Mouse (Mus musculus): ENCODE data around the gene Tbc1d1. TPM values are rescaled to one million over a fixed set of nuclear protein-coding genes. Genes with fewer than 3 reads are reported as not detected.
A peak's percentile ranks its signal among the peaks of the same experiment; 100 is the strongest.

The Tbc1d1 gene
- total RNA-seq, 1 experiment from 2014 or later = 11.2 TPM

- DNase-seq = no peak
These were observed 83.0 kb downstream of the Tbc1d1 start for GRCm38 (mm10) chr5:64238894-64239652.

DNA sequence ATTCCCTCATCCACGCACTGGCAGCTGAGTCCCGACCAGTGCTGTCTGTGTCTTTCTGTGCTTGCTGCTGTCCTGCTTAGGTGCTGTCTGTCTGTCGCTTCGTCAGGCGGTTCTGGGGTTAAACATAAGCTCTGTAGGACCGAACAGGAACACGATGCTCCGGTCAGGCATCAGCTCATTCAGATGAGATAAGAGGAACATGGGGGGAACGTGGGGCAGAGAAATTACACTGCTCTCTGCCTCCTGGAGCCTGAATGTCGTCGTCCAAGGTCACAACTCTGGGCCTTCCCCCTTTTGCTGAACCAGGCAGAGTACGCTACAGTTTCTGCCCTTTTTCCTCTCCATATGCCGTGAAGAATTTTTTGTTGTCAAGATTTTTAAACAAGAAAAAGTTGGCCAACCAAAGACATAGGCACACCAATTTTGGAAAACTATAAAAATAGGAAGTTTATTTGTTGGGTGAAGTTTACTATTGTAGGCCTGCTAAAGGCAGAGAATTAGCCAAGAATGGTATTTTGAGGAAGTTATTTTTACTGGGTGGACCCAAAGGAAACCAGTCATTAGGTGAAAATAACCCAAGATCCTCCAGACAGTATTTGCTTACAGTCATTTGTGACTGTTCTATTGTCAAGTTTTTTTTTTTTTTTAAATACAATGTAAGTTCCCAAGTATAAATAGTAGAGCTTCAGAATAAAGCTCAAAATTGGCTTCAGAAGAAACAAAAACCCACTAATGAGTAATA is 85.0 kb downstream of the Tbc1d1 start:
- DNase-seq = no peak

DNA sequence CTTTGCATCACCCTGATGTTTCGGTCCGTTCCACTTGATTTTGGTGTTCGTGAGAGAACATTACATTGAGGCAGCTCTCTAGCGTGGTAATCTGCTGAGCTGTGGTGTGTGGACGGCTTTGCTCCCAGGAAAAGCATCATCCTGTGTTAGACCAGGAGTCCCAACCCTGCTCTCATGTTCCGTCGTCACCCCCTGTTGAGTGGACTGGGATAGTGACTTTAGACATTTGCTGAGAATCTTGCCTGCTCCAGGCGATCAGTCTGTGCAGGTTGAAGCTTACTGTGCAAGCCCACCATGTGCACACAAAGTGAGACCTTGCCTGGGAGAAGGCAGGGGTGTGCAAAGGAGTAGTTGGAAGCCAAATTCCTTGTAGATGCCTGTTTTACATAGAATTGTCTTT is 85.8 kb downstream of the Tbc1d1 start:
- no peak for DNase-seq

- DNase-seq = no peak
These were observed 86.8 kb downstream of the Tbc1d1 start for GRCm38 (mm10) chr5:64242795-64243455.

DNA sequence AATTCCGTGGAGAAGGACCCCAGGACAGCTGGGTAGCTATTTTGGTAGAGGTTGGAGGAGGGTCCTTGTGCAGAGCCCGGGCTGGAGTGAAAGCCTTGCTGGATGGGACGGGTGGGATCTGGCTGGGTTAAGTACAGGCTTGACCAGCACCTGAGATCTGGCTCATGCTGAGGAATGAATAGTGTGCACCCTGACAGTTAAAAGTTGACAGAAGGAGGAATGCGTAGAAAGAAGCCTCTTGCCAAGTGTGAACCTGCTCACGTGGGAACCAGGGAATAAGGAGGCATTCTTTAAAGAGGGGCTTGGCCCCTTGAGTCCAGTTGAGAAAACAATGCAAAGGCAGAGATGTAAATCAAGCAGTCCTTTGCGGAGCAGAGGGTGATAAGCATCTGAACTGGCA is 87.6 kb downstream of the Tbc1d1 start:
- DNase-seq = no peak

- no peak for DNase-seq
These were observed 88.2 kb downstream of the Tbc1d1 start for GRCm38 (mm10) chr5:64244283-64244682.

DNA sequence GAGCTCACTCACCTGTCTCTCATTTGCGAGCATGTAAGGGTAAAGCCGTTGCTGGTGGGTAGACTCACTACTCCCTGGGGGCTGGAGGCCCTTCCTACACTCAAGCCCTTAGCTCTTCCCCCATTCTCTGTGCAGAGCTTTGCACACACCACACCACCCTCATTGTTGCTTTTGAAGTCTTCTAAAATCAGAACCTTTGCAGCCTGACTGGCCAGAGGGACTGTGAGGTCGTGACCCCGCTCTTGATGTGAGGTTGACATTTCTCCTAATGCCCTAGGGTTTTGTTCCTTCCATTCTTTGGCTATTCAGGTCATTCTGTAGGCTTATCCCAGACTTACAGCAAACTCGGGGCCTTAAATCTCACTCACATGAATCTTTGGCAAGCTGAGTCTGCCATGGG is 88.6 kb downstream of the Tbc1d1 start:
- DNase-seq = no peak

DNA sequence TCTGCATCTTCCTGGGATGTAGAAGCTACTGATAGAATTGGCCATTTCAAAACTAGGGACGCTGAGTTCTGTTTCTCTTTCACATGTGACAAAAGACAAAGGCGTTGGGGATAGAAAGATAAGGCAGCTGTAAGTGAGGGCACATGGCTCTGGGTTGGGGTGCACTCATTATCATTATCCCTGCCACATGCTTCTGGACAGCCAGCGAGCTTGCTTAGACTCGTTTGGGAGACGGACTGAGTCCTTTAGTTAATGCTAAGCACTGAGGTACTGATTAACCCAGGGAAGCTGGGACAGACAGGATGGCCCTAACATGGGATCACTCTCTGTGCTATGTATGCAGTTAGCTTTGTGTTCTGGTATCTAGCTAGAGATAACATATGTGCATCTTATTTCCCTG is 95.3 kb downstream of the Tbc1d1 start:
- DNase-seq = no peak

GRCm38 (mm10) chr5:64254278-64254677 is 98.2 kb downstream of the Tbc1d1 start:
- no peak for DNase-seq

DNA sequence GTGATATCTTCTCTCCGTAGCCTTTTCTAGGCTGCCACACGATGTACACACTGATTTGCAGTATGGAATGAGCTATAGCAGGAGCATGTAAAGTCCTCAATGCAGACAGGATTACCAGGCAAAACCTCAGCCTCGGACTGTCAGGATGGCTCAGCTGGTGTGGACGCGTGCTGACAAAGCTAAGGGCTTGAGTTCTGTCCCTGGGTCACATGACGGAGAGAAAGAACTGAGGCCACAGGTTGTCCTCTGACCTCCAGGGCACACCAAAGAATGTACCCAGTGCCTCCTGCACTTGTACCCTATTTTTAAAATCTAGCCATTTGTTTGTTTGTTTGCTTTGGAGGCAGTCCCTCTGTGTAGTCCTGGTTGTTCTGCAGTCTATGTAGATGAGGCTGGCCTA is 98.9 kb downstream of the Tbc1d1 start:
- no peak for DNase-seq

DNA sequence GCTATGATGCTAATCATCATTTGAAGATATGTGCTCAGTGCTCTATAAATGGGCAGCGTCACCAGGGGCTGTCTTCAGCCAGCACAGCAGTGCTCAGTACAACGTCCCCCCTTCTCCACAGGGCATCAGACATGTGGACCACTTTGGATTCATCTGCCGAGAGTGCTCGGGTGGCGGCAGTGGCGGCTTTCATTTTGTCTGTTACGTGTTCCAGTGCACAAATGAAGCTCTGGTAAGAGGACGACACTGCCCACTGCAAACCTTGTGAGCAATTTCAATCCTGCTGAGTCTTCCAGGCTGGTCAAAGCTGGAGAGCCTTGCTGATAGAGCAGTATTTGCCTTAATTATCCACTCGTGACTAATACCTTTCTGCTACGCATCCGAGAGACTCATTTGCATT is 107.2 kb downstream of the Tbc1d1 start:
- no peak for DNase-seq

DNA sequence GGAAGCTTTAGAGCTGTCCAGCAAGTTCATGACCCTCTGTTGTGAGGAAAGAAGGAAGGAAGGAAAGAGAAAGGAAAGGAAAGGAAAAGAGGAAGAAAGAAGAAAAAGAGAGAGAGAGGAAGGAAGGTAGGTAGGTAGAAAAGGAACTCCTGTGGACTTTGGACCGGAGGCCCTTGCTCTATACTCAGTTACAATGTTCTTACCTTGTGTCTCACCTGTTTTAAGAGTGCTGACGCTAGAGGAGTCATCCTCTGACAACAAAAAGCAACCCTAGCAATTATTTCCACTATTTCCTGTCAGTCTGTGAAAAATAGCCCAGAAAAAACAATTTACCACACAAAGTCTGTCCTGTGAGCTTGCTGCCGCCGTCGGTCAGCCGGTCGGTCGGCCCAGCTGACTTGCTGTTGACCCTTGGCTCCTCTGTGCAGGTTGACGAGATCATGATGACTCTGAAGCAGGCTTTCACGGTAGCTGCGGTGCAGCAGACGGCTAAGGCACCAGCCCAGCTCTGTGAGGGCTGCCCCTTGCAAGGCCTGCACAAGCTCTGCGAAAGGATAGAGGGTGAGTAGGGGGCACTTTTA is 107.9 kb downstream of the Tbc1d1 start:
- no peak for DNase-seq

DNA sequence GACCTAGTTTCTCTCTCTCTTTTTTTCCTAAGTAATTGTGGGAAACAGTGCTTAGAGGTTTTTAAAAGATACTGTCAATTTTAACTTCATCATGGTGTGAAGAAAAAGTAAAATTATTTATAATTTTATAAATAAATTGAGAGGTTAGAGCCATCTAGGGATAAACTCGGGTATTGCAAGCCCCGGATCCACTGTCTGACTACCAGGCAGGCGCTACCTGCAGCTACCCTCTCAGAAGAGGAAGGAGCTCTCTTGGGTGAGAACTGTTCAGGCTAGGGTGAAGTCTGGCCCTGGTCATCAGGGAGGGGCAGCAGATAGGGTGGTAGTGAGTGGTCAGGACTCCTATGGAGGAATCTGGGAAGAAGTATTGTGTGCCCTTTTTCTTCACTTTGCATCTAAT is 109.0 kb downstream of the Tbc1d1 start:
- peak; percentile 29 for DNase-seq

DNA sequence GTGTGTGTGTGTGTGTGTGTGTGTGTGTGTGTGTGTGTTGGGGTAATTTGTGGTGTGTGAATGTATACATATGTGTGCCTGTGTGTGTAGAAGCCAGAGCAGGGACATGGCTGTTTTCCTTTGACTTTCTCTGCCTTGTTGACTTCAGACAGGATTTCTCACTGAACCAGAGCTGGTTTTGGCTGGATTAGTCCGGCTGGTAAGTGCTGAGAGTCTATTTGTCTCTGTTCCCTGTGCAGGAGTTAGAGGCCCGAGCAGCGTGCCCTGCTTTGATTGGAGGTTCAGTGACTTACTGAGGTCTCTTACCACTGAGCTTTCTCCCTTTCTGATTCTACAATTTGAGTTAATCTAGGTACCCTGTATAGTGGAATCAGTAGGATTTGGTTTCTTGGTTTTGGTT is 109.8 kb downstream of the Tbc1d1 start:
- no peak for DNase-seq

DNA sequence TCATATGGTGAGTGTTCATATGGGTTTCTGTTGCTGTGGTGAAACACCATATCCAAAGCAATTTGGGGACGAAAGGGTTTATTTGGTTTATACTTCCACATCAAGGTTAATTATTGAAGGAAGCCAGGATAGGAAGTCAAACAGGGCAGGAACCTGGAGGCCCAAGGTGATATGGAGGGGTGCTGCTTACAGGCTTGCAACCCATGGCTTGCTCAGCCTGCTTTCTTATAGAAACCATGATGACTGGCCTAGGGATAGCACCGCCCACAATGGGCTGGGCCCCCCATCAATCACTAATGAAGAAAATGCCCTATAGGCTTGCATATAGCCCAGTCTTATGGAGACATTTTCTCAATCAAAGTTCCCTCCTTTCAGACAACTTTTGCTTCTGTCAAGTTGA is 110.4 kb downstream of the Tbc1d1 start:
- no peak for DNase-seq

DNA sequence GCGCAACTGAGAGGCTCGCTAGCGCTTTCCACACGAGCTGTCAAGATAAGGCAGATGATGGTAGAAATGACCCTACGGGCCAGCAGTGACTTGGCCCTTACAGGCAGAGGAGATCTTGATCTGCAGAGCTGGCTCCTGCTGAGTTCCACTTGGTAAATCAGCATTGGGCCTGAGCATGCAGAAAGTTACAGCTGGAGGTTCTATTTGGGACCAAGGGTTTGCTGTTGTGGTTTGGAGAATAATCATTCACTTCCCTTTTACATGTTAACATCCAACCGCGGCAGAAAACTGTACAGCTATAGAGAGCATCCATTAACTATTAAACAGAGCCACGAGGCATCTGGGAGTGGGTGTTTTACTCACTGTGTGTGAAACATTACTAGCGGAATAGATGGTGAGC is 111.2 kb downstream of the Tbc1d1 start:
- DNase-seq = no peak

DNA sequence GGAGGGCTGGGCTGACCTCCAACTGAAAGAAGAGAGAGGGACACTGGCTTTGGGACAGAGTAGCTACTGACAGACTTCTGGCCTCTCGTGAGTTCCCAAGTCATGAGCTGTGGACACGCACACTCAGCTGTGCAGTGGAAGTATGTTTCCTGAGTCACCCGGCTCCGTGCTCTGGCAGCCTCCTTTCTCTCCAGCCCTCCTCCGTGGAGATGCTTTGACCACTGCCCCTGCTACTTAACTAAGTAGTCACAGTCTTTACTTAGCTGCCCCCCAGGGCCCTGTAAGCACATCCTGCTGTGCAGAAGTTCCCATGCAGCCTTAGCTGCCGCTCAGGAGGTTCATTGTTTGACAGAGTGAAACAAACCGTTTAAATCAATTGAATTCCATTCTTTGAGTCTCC is 113.6 kb downstream of the Tbc1d1 start:
- no peak for DNase-seq

GRCm38 (mm10) chr5:64273517-64273916 is 117.4 kb downstream of the Tbc1d1 start:
- no peak for DNase-seq

- peak; percentile 13 for DNase-seq
These were observed 118.2 kb downstream of the Tbc1d1 start for GRCm38 (mm10) chr5:64274296-64274695.

DNA sequence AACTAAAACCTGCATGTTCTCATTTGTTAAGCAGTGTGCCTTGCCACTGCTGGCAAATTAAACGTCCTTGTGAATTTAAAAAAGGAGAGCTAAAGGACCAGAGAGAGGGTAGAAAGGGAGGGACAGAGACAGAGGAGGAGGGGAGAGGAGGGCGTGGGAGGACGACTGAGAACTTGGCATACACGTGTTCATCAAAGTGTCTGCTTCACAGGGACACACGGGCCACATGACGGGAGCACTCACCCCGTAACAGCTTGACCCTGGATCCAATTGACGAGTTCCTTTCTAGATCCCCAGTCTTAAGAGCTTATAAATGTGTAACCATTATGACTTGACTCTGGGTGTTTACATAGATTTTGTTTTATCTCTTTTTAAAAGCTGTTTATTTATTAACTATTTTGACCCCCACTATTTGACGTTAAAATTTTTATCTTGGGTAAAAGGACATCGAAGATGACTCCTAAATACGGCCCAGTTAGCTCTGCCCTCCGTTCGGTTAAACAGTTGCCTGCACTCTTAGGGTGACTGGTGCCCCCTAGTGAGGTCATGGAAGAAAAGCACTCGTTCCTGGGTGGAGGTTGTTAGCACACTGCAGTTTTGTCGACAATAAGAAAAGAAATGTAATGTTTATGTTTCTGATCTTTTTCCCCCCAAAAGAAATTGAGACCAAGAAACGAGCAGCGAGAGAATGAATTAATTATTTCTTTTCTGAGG is 118.8 kb downstream of the Tbc1d1 start:
- peak; percentile 37 for DNase-seq

GRCm38 (mm10) chr5:64277646-64278191 is 121.6 kb downstream of the Tbc1d1 start:
- no peak for DNase-seq

DNA sequence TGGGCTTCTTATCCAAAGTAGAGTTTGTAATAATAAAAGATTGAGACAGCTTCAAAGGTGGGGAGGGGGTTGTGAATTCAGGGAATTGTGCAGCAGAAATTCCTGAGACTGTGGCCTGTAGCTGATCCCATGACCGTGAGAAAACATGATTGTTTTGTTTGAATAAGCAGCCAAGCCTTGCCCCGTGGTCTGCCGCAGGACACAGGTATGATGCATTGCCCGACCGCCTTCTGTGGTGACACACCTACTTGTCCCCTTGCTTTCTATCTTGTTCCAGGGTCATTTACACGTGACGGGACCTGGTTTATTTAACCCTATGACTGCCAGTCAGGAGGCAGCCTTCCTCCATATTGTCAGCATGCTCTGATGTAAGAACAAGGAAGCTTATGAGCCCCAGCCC is 123.6 kb downstream of the Tbc1d1 start:
- DNase-seq = no peak
